Mouse (Mus musculus) adipocyte (in vitro differentiated cells): ENCODE results near the gene Specc1l.
"Not testable (repeated sequence)": the region's sequence is repeated elsewhere in the genome, so short reads cannot be mapped to it uniquely, and the experiment has no call there.

Source experiments
- DNase-seq: peaks from one replicate; pipeline ENCODE4 v3.0.0-alpha.2; 2016; ENCODE audit warnings: low spot score

Gene Specc1l

DNA sequence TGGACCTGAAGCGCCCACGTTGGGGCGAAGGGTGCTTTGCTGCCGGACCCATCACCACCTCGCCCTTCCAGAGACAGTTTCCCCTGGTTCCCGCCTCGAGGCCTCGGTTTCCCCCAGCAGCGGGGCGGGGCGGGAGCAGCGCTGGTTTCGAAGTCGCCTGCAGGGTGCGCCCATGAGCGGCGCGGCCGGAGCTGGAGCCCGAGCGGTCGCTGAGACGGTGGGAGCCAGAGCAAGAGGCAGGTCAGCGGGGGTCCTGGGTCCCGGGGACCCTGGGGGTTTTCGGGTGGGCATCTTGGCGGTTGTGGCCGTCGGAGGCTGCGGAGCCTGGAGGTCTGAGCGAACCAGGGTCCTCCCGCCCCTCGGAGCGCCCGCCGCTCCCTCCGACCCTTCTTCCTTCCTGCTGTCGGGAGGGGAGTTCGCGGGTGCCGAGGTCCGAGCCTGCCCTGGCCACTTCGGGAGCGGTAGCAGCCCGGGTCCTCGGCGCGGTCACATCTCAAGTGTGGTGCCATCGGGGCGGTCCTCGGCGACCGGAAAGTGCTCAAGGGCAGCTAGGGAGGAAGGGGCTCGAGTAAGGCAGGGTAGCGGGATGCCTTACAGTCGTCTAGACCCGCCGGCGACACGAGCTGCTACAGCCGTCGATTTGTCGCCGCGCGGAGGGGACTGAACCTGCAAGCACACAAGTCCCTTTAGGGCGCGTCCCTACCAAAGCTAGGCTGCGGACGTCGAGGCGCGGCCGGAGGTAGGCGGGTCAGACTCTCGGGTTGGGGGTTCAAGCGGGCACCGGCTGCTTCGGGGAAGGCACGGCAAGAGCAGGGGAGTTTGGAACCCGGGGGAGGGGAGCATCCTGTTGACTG is 105.3 kb downstream of the Specc1l start:
- DNase-seq: no peak

DNA sequence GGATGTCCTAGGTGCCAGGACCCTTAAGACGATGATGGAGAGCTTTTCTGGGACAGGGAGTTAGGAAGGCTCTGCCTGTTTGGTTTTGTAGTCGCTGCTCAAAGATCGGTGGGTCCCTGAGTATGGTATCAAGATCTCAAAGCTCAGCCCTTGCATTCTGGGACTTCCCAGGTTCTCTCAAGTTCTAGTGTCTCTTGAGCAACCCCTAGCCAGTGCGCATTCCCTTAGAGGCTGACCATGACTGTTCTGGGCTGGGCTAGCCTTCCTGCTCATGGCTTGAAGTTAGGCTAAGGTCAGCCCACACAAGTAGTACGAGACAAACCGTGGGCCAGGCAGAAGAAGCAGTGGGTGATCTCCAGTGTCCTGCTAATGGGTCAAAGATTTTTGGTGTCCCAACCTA is 106.3 kb downstream of the Specc1l start:
- DNase-seq: no peak

DNA sequence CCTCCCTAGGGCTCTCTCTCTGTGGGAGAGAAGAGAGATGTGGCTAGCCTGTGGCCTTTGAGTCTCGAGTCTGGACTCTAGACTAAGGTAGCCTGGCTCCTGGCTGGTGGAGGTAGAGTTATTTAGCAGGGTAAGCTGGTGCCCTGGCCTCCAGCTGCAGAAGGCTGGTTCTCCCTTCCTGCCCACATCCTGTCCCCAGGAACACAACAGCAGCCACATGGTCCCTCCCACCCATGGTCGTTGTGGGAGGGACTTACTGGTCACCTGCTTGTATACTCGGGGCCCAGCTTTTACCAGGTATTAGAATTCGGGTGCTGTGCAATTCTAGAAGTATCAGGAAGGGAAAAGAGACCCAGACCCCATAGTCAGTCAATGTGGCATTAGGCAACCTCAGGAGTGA is 108.4 kb downstream of the Specc1l start:
- no peak for DNase-seq

DNA sequence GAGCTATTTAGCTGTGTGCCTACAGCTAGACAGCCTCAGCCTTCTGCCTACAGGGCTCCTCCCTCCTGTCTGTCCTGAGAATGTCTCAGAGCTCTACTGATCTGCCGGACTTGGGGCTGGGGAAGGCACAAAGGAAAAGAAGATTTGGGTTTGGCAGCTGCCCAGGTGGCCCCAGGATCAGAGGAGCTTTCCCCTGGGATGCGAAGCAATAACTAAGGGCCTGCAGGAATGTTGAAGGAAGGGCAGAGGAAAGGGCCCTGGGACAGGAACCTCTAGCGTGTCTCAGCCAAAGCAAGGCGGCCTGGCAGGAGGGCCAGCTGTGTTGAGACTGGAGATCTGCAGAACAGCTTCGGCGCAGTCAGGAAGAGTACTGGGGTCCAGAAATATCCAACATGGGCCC is 111.1 kb downstream of the Specc1l start:
- no peak for DNase-seq

DNA sequence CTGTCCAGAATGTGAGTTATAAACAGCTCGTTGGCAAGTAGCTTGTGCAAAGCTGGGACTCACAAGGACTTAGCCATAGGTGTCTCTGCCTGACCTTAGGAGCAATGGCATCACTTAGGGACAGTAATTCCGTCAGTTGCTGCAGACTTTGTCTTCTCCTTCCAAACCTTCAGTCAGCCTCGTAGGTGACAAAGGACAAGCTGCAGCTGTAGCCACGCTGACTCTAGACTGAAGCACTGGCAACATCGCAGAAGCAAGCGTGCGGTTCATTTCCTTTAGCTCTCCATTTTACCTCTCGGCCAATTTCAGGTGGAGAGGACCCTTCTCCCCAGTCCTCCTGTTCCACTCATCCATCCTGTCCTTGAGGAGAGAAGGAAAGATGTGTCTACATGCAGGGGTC is 112.1 kb downstream of the Specc1l start:
- DNase-seq: no peak

DNA sequence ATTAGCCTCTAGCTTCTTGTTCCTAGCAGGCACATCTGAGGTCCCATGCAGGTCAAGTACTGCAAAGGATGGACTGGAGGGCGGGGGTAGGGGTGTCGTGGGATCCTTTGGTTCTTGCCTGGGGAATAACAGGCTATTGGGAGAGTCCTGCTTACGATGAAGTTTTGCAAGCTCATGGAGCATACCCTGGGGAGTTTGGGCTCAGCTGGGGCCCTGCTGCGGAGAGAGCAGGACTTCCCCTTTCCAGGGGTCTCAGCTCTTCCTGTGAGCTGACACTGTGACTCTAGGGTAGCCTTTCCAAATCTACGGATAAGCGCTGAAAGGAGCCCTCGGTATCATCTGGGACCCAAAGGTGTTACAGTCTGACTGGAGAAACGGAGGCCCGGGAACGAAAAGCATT is 112.5 kb downstream of the Specc1l start:
- DNase-seq: no peak

DNA sequence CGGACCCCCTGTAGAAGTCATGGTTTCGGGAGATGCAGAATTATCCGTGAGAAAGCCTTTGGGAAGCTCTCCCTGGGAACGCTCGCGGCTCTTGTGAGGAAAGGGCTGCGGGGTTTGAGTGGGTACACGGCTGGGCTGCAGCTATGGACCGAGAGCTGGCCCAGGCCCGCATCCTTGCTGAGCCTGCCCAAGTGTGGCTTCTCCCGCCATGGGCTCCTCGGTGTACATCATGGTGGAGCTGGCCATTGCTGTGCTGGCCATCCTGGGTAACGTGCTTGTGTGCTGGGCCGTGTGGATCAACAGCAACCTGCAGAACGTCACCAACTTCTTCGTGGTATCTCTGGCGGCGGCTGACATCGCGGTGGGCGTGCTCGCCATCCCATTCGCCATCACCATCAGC is 113.9 kb downstream of the Specc1l start:
- no peak for DNase-seq

DNA sequence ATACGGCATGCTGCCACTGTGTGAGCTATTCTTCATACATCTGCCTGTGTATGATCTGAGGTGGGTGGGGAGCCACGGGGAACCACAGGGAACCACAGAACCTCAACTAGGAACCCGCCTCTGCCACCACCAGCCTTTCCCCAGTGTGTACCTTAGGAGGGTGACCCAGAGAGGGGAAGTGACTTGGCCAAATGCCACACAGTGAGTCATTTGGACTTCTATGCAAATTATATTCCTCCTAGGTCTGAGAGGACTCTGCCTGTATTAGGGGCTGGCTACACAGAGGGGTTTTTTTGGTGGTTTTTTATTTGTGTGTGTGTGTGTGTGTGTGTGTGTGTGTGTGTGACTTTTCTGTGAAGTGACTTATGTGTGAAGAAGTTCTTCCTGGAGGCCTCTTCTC is 114.7 kb downstream of the Specc1l start:
- DNase-seq: no peak

DNA sequence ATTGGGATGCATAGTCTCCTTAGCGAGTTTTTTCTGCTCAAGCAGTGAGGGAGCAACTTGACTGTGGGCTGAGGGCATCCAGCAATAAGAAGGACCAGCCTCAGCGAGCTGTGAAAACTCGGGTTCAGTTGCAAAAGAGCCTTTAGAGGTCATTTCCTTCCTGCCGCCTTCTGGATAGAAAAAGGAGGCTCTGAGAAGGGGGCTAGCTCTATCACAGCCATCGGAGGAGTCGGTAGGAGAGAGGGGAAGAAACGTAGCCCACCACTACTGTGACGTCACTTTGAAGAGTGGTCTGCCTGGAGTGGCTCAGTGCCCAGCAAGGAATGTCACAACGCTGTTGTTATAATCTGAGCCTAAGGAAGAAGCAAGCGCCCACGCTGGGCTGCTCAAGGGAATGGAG is 115.2 kb downstream of the Specc1l start:
- DNase-seq: no peak

DNA sequence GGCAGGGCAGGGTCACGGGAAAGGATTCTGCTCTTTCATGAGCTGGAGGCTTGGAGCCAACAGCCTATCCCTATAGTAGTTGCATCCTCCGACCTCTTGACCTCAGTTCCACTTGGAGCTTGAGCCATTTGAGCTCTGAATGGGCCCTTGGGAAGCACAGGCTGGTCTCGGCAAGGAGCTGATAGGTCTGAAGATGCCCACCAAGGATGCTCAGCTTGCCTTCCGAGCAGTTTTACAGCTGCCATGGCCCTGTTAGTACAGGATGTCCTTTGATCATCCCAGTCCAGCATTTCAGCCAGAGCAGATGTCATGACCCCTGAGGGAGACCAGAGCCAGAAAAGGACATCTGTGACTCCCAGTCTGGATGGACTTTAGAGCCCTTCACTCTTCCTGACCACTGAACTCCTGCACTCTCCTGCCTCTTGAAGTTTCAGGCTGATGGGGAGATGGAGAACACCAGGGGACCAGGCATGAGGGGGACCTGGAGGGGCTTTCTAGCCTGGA is 116.4 kb downstream of the Specc1l start:
- DNase-seq: no peak

DNA sequence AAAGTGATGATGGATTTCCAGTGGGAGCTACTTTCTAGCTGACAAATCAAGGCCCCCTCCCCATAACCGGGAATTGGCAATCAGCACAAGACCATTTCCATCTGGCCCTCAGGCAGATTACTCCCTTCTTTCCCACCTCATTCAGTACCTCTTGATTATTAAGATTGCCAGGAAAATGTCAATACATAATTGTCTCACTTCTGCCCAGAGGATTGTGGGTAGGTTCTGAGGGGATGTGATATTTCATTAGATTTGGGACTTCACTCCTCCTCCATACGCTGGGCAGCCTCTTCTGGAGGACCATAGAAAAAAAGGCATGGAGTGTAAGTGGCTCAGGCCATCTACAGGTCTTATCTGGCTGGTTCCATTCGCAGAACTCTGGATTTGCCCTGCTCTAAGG is 120.4 kb downstream of the Specc1l start:
- no peak for DNase-seq

DNA sequence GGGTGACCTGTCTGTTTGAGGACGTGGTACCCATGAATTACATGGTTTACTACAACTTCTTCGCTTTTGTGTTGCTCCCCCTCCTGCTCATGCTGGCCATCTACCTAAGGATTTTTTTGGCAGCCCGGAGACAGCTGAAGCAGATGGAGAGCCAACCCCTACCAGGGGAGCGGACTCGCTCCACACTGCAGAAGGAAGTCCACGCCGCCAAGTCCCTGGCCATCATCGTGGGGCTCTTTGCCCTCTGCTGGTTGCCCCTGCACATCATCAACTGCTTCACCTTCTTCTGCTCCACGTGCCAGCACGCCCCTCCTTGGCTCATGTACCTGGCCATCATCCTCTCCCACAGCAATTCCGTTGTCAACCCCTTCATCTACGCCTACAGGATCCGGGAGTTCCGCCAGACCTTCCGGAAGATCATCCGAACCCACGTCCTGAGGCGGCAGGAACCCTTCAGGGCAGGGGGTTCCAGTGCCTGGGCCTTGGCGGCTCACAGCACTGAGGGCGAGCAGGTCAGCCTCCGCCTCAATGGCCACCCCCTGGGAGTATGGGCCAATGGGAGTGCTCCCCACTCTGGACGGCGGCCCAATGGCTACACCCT is 121.4 kb downstream of the Specc1l start:
- DNase-seq: no peak

DNA sequence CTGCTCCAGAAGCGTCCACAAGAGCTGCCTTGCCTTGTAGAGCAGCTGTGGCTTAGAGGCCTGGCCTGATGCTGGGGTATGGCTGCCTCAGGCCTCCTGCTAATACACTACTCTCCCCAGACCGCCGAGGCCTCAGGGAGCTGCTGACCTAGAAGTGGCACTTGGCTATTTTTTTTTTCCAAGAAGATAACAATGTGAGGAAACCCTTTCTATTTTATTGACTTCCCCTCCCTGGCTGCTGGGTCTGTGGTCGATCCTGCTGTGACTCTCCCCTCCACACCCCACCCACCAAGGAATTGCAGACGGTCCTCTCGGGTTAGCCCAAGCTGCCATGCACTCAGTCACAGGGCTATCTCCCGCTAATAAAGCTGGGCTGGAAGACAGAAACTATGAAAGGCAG is 122.3 kb downstream of the Specc1l start:
- no peak for DNase-seq

DNA sequence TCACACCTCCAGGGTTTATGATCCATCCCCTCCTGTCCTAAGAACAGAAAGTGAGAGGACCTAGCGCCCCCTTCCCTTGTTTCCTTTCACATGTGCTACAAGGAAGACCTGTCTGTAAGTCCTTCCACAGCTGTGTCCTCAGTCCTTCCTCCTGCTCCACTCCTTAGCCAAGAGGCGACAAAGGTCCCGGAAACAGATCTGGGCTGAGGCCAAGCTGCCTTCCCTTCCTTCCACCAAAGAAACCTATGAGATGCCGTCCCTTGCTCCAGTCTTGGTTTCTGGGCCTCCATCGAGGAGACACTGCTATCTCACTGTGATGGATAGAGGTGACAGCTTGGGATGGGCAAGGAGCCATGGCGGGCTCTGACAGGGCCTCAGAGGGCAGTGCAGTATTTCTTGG is 123.2 kb downstream of the Specc1l start:
- no peak for DNase-seq

DNA sequence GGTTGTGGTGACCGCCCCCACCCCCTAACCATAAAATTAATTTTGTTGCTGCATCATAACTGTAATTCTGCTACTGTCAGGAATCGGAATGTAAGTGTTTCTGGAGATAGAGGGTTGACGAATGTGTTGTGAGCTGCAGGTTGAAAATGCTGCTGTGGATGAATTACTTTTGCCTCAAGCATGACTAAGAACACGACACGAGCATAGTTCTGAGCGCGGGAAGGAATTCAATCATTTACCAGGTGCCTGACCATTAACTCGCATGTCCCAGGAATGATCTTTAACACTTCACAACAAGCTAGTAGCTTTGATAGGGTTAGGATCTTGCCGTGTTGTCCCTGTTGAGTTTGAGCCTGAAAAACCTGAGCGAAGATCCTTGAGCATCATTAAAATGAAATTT is 125.4 kb downstream of the Specc1l start:
- DNase-seq: no peak

DNA sequence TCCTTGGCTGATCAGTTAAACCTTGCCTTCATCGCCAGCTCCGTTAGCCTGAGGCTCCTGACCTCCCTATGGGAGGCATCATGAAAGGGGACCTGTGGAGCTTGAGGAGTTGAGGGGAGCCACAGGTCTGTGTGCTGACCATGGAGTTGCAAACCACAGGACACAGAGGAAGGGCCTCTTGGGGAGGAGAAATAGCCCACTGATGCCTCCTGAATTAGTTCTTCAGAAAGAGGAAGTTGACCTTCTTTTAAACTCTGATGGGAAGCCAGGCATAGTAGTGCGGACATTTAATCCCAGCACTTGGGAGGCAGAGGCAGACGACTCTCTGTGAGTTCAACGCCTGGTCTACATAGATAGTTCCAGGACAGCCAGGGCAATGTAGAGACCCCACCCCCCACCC is 127.0 kb downstream of the Specc1l start:
- no peak for DNase-seq

DNA sequence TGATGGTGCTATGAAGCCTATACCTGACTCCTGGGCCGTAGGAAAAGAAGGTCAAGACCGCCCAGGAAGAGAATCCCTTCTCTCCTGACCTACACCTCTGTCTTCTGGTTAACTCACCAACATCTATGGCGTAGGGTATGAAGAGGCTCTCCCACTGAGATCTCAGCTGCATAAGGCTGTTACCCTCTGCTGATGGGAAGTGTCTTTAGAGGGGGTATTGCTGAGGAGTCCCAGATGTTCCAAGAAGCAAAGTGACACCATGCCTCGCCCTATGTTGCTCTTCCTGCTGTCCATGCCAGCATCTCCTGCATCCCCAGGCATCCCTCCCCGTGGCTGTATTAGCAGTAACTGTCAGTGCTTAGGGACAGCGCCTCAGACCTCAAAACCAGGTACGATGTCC is 127.5 kb downstream of the Specc1l start:
- DNase-seq: no peak

DNA sequence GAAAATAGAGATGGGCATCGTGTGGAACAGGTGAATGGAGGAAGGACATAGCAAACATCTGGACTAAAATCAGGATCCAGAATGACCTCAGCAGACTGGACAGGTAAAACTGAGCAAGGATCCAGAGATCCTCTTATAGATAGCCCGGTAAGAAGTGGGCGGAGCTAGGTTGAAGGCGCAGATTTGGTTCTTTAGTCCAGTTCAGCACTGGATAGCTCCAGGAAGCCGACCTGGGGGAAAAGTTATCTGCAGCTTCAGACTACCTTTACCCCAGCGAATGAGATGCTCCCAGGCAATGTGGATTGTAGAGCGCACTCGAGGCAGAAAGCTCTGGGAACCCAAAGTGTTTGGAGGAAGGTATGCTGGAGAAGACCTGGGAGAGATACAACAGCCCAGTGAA is 130.1 kb downstream of the Specc1l start:
- no peak for DNase-seq

DNA sequence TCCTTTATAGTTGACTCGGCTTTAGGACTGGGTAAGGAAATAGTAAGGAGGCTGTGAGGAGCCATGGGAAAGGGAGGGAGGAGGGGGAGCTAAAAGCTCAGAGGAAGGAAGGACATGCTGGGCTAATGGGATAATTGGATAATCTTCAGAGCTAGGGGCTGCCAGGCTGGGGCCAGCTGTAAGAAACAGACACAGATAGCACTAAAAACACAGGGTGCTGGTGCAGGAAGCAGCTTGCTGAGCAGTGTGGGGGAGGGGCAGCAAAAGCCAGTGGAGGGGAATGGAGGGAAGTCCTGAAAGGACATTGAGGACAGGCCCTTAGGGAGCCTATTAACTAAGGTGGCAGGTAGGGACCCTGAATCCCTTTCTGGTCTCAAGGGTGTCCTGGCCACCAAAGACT is 132.7 kb downstream of the Specc1l start:
- DNase-seq: not testable (repeated sequence)

DNA sequence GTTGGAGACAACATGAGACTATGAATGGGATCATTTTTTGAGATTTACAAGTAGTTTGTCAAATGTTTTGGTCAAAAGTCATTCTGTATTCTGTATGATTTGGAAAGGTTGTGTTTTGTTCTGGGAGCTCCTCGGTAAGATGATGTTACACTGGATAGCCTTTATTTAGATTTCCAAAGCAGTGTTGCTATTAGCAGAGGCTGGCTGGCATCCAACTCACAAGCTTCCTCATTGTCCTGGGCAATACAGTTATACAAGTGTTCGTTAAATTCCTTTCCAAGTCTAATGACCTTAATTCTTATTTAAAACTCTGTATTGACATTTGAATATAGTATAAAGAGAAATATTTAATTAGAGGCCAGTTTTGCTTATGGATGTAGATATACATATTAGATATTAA is 133.4 kb downstream of the Specc1l start:
- DNase-seq: no peak

DNA sequence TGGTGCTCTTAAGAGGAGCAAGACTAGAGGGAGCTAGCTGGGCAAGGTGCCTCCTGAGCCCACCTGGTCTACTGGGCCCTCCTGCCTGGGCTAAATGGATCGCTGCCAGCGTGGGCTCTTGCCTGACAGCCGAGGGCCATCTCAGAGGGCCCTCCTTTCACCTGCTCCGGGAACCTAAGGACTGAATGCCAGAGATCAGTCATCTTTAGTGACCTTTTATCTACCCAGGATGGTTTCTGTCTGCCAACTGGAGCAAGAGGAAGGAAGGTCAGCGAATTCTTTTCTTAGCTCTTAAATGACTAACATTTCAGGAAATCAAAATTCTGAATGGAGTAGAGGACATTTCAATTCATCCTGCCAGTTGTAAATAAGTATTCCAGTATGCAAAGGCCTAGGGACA is 138.7 kb downstream of the Specc1l start:
- DNase-seq: no peak

DNA sequence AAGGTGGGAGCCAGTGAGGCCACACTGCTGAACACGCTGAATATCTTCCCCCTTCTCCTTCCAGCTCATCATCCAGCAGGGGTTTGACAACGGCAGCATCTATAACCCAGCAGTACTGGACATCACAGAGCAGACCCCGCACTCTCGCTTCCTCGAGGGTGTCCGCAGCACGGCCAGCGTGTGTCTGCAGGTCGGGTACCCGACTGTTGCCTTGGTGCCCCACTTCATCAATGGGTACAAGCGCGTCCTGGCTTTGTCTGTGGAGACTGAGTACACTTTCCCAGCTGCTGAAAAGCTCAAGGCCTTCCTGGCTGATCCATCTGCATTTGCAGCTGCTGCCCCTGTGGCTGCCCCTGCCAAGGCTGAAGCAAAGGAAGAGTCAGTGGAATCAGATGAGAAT is 140.7 kb downstream of the Specc1l start:
- no peak for DNase-seq

DNA sequence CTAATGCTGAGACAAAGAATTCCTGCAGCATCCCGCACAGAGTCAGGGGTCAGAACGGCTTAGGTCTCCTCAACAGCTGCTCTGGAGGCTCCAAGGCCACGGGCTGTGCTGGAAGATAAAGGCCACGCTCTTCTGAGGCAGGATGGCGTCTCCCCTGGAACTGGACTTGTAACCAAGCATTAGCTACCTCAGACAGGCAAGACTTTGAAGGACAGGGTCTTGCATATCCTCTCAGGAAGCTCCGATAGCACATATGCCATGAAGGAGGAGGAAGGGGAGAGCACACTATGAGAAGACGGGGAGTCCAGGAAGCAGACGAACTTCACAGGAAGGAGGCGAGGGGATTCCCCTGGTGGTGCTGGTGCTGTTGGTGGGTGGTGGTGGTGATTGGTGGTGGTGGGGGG is 142.0 kb downstream of the Specc1l start:
- DNase-seq: not testable (repeated sequence)

DNA sequence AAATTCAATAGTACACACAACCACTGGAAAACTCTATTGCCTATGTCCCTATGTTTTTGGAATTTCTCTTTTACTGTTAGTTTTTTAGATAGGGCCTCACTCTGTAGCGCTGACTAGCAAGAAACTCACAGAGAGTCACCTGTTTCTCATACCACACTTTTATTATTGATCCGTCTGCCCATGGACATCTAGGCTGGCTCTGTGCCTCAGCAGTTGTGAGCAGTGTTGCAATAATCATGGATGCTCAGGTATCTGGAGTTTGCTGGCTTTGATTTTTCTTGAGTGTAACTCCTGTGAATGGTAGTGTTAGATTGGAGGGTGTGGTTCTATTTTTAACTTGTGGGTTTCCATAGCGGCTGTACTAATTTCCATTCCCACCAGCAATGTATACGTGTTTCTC is 143.5 kb downstream of the Specc1l start:
- no peak for DNase-seq
